Mouse (Mus musculus) limb, embryonic 11.5 days (tissue): ENCODE data around the gene Mfap5. TPM values are rescaled to one million over a fixed set of nuclear protein-coding genes. Genes with fewer than 3 reads are reported as not detected.
"Not testable (repeated sequence)": the region's sequence is repeated elsewhere in the genome, so short reads cannot be mapped to it uniquely, and the experiment has no call there.

Experiments
- ATAC-seq: fragments of 200-750 bp; cut with Nextera tagmentation; 2 replicates; pipeline ENCODE4 v1.8.0; 2017; ENCODE audit warnings: low read depth; ENCODE audit not compliant: insufficient number of reproducible peaks, low FRiP score, low TSS enrichment
- DNase-seq: peaks from one replicate; pipeline ENCODE4 v3.0.0-alpha.2; 2015; ENCODE audit warnings: low spot score
- H3K27ac ChIP-seq: fragments of 300-500 bp; sonication (generic); replicated peaks from 2 replicates; pipeline ENCODE4 v1.5.1; 2014; ENCODE audit warnings: low read depth, mild to moderate bottlenecking, low read length
- H3K27me3 ChIP-seq: fragments of 300-500 bp; sonication (generic); 2 replicates; pipeline ENCODE4 v1.6.1; 2014; ENCODE audit warnings: mild to moderate bottlenecking, low read length, mixed read lengths; ENCODE audit not compliant: control insufficient read depth, insufficient read depth
- H3K36me3 ChIP-seq: fragments of 300-500 bp; sonication (generic); 2 replicates; pipeline ENCODE4 v1.6.1; 2014; ENCODE audit warnings: mild to moderate bottlenecking, low read length, moderate library complexity, mixed read lengths; ENCODE audit not compliant: control insufficient read depth, insufficient read depth
- H3K4me1 ChIP-seq: fragments of 300-500 bp; sonication (generic); 2 replicates; pipeline ENCODE4 v1.6.1; 2014; ENCODE audit warnings: low read length, mixed read lengths; ENCODE audit not compliant: control insufficient read depth, insufficient read depth
- H3K4me2 ChIP-seq: fragments of 300-500 bp; sonication (generic); 2 replicates; pipeline ENCODE4 v1.6.1; 2014; ENCODE audit warnings: low read depth, mild to moderate bottlenecking, moderate library complexity; ENCODE audit not compliant: severe bottlenecking
- H3K4me3 ChIP-seq: fragments of 300-500 bp; sonication (generic); 2 replicates; pipeline ENCODE4 v1.5.1; 2014; ENCODE audit warnings: low read depth, low read length
- H3K9ac ChIP-seq: fragments of 300-500 bp; sonication (generic); 2 replicates; pipeline ENCODE4 v1.6.1; 2014; ENCODE audit warnings: mild to moderate bottlenecking, low read length
- H3K9me3 ChIP-seq: fragments of 300-500 bp; sonication (generic); 2 replicates; pipeline ENCODE4 v1.6.1; 2016; ENCODE audit warnings: low read length; ENCODE audit not compliant: control insufficient read depth
- WGBS: fragments of 180-500 bp; shearing (Covaris S2); extraction: QIAGEN DNeasy Blood & Tissue Kit; methylation state at CpG from one replicate; pipeline ENCODE4 v1.1.7; 2014; 5-methylcytosine and 5-hydroxymethylcytosine counted together
- polyA plus RNA-seq: library from polyadenylated mRNA; unstranded; fragments of >200 nt; fragmentation: Nextera tagmentation; extraction: Ambion mirVana; gene quantifications from 2 replicates; pipeline ENCODE4 v1.2.1, GENCODE M21; 2014

Mfap5 gene
- polyA plus RNA-seq, 1 experiment from 2014 or later: 0.44 TPM

DNA sequence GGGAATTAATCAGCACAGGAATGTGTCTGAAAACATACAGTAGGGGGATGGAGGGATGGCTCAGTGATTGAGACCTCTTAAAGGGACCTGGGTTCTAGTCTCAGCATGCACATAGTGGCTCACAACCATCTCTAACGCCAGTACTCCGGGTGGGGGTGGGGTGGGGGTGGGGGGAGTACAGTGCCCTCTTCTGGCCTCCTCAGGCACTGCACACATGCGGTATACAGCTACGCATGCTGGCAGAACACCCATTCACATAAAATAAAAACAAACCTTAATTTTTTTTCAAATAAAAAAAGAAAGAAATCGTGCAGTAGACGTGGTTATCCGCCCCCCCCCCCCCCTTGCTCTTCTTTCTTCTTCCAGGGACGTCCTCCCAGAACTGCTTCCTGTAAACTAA lies 17.6 kb downstream of the Mfap5 start:
- DNase-seq (no peak), ATAC-seq (no peak)
- 91% methylated on average over 8 of the region's 8 CpGs for WGBS
- Histone ChIP-seq H3K4me3 (no peak overlapping the region), H3K9me3 (no peaks in the 10 kb centered on the region), H3K9ac (no peak overlapping the region), H3K36me3 (no peaks in the 10 kb centered on the region), H3K27ac (no peak overlapping the region), H3K4me2 (no peak overlapping the region), H3K27me3 (no peaks in the 10 kb centered on the region), H3K4me1 (no peaks in the 10 kb centered on the region)

DNA sequence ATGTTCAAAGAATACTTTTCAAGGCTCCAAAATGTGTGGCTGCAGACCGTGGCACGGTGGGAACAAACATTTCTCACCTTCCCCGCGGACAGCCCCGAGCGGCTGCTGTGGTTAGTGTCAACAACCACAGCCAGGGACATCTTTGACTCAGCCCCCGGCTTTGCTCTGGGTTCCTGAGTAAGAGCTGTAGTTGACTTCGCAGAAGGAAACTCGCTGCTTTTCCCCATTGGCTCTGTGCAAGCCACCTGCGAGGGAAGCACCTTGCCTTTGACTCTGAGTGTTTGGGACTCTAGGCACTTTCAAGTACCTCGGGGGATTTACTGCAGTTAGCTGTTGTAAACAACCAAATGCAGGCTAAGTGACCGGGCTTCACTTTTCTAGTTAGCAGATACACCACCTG lies 22.0 kb downstream of the Mfap5 start:
- WGBS: 26% methylated on average over 12 of the region's 12 CpGs
- H3K9me3 ChIP-seq: no peaks in the 10 kb centered on the region
- ATAC-seq: no peak

DNA sequence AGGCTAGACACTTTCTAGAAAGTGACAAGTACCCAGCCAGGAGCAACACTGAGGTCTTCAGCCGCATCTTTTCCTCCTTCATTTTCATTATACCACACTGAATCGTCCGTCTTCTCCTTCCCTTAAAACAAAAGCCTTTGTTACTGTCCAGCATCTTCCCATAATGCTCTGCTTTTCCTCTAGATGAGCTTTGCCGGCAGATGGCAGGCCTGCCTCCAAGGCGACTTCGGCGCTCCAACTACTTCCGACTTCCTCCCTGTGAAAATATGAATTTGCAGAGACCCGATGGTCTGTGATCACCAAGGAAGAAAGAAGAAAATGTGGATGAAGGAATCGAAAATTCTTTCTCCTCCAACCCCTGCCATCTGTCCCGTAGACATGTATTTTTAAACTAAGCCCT lies 22.5 kb downstream of the Mfap5 start:
- Histone ChIP-seq H3K27ac (no peak overlapping the region), H3K4me3 (no peak overlapping the region), H3K4me2 (no peak overlapping the region), H3K9ac (no peak overlapping the region), H3K4me1 (no peaks in the 10 kb centered on the region), H3K36me3 (no peaks in the 10 kb centered on the region), H3K27me3 (no peaks in the 10 kb centered on the region), H3K9me3 (no peaks in the 10 kb centered on the region)
- DNase-seq: no peak
- 81% methylated on average over 11 of the region's 11 CpGs for whole genome bisulfite sequencing
- no peak for ATAC-seq

More for the DNA sequence above, 22.0 kb downstream of the Mfap5 start:
- DNase-seq: no peak
- Histone ChIP-seq H3K27ac (no peak overlapping the region), H3K9ac (no peak overlapping the region), H3K4me3 (no peak overlapping the region), H3K4me1 (no peaks in the 10 kb centered on the region), H3K27me3 (no peaks in the 10 kb centered on the region), H3K36me3 (no peaks in the 10 kb centered on the region), H3K4me2 (no peak overlapping the region)

DNA sequence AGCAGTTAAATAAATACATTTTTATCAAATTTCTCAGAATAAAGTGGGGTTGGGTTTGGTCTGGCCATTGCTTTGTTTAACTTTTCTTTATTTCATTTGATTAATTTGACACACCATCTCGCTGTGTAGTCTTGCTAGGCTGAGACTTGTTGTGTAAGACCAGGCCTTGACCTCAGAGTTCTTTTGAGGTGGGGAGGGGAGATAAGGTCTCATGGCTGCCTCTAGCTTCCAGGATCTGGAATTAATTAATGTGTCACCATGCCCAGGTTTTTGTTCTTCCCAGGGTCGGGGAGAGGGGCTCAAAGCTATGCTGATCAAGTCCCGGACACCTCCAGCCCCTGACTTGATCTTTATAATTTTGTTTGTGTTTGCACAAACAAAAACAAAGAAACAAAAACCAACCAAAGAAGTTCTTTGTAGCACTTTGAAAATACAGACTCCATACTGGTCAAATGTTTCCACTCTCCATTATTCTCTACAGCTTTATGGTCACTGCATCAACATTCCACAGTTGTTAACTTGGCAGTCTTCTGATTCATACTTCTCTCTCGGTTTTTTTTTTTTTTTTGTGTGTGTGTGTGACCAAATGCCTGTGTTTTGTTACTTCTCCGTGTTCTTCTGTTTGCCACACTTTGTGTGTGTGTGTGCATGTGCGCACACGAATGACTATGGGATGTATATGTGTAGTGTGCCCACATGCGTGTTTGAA lies 26.0 kb downstream of the Mfap5 start:
- Histone ChIP-seq H3K4me2 (no peak overlapping the region), H3K9me3 (no peaks in the 10 kb centered on the region), H3K4me1 (no peaks in the 10 kb centered on the region), H3K36me3 (no peaks in the 10 kb centered on the region), H3K9ac (no peak overlapping the region), H3K4me3 (no peak overlapping the region), H3K27me3 (no peaks in the 10 kb centered on the region), H3K27ac (no peak overlapping the region)
- DNase-seq (no peak), ATAC-seq (no peak)
- 55% methylated on average over 8 of the region's 8 CpGs for WGBS

DNA sequence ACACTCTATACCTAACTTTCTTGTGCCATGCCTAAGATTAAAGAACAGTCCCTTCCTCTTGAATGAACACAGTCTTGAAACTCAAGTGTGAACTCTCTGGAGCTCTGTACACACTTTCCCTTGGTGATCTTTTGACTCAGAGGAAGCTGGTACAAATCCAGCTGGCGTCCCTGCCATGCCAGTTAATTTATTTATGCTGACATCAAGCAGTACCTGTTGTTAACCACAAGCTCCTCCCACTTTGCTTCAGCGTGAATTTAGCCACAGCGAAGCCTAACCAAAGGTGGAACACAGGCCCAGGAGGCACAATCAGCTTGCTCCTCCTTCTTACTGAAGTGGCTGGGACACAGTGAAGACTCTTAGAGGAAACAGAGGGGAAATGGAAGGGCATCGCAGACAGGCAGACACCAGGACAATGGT lies 27.2 kb downstream of the Mfap5 start:
- Histone ChIP-seq H3K4me1 (no peaks in the 10 kb centered on the region), H3K4me3 (no peak overlapping the region), H3K9me3 (no peaks in the 10 kb centered on the region), H3K27ac (no peak overlapping the region), H3K36me3 (no peaks in the 10 kb centered on the region), H3K27me3 (no peaks in the 10 kb centered on the region), H3K9ac (no peak overlapping the region), H3K4me2 (peak overlapping the region; percentile 12; the same call in 1 of the 2 replicates)
- WGBS: 16% methylated on average over 4 of the region's 4 CpGs
- ATAC-seq (no peak), DNase-seq (peak; percentile 55)

DNA sequence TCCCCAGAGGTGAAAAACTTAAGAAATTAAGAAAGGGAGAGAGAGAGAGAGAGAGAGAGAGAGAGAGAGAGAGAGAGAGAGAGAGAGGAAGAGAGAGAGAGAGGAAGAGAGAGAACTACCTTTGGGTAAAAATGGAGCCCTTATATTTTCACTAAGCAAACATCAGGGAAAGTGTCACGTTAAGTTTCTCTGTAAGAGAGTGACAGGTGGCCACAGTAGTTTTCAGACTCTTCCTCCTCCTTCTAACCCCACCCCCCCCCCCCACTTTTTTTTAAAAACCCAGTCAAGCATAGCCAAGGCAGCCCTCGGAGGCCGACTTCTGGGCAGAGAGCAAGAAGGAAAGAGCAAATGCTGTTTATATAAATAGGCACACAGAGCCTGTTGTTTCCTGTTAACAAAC lies 28.4 kb downstream of the Mfap5 start:
- 69% methylated on average over 3 of the region's 3 CpGs for WGBS
- Histone ChIP-seq H3K9ac (no peak overlapping the region), H3K9me3 (no peaks in the 10 kb centered on the region), H3K27me3 (no peaks in the 10 kb centered on the region), H3K4me3 (no peak overlapping the region), H3K4me1 (no peaks in the 10 kb centered on the region), H3K4me2 (no peak overlapping the region), H3K27ac (no peak overlapping the region), H3K36me3 (no peaks in the 10 kb centered on the region)
- ATAC-seq (no peak), DNase-seq (no peak)

DNA sequence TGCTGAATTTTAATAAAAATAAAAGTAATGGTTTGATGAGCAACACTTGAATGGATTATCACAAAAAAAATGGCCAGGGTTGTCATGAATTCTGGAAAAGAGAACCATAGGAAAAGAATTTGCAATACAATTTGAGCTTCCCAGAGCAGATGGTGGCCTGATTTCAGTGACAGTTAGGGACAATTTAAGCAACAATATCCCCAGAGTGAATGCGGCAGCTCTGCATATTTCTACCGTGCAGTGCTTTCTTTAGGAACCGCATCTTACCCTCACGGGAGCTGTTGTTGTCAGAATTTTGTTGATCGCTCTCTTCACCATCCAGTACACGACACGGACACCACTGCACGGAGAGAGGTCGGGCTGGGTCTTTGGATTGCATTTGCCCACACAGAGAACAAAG lies 33.9 kb downstream of the Mfap5 start:
- no peak overlapping the region for H3K4me3 ChIP-seq
- ATAC-seq: no peak
- H3K9ac ChIP-seq: no peak overlapping the region
- no peaks in the 10 kb centered on the region for H3K27me3 ChIP-seq
- H3K4me2 ChIP-seq: no peak overlapping the region
- H3K4me1 ChIP-seq: no peaks in the 10 kb centered on the region
- H3K9me3 ChIP-seq: no peaks in the 10 kb centered on the region
- no peak overlapping the region for H3K27ac ChIP-seq
- H3K36me3 ChIP-seq: no peaks in the 10 kb centered on the region
- WGBS: 91% methylated on average over 9 of the region's 9 CpGs
- no peak for DNase-seq

DNA sequence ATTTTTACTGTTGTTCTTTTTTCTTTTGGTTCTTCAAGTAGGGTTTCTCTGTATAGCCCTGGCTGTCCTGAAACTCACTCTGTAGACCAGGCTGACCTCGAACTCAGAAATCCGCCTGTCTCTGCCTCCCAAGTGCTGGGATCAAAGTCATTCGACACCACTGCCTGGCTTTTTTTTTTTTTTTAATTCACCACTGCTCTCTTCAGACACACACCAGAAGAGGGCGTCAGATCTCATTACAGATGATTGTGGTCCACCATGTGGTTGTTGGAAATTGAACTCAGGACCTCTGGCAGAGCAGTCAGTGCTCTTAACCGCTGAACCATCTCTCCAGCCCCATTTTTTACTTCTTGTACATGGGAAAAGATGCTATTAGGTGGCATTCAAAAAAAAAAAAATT lies 36.8 kb downstream of the Mfap5 start:
- H3K4me2 ChIP-seq, H3K9me3 ChIP-seq, DNase-seq, H3K4me1 ChIP-seq, H3K4me3 ChIP-seq, H3K27me3 ChIP-seq, H3K36me3 ChIP-seq, ATAC-seq, H3K9ac ChIP-seq, H3K27ac ChIP-seq: not testable (repeated sequence)
- 74% methylated on average over 5 of the region's 5 CpGs for WGBS

DNA sequence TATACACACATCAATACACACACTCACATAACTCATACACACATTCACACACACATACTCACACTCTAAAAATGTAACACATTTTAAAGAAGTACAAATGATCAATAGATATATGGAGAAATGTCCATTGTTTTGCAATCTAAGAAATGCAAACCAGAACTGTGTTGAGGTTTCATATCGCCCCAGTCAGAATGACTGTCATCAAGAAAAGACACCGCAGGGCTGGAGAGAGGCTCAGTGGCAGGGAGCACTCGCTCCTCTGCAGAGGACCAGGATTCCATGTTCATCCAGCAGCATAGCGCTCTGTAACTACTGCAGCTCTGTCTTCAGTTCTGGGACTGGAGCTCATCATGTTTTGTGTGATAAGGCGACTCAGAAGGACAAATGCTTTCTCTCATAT lies 37.9 kb downstream of the Mfap5 start:
- ATAC-seq: no peak
- H3K9ac ChIP-seq: no peak overlapping the region
- no peaks in the 10 kb centered on the region for H3K27me3 ChIP-seq
- H3K4me3 ChIP-seq: no peak overlapping the region
- no peak overlapping the region for H3K27ac ChIP-seq
- H3K4me2 ChIP-seq: no peak overlapping the region
- H3K36me3 ChIP-seq: no peaks in the 10 kb centered on the region
- no peaks in the 10 kb centered on the region for H3K4me1 ChIP-seq
- no peak for DNase-seq
- no peaks in the 10 kb centered on the region for H3K9me3 ChIP-seq
- WGBS: 84% methylated on average over 5 of the region's 5 CpGs
